ENCODE assay signal across 15 mouse cellular contexts in genomic region chr12:71204303-71204702, GRCm38 (mm10).
A peak's percentile ranks its signal among the peaks of the same experiment; 100 is the strongest.
DNase-seq lines count a peak whose midpoint lies in the region; ATAC-seq and TF ChIP-seq lines count a peak whose summit lies in the region.
"Had no signal": no experiment of that assay in that cellular context is flagged by ENCODE, and none has a peak within 500 bp of the region (broad histone marks: within the 10 kb centered on the region; RNA-seq: fewer than 3 reads in every experiment).

No protein-coding gene starts in this region.

- H3K27me3 ChIP-seq in forebrain, postnatal 0 days (ENCODE audit: insufficient read depth, low read length), result no peaks in the 10 kb centered on the region
- no peaks in the 10 kb centered on the region for H3K27me3 ChIP-seq in forebrain, embryonic 11.5 days (ENCODE audit: control insufficient read depth, insufficient read depth, low read length)
- H3K27me3 ChIP-seq in kidney, embryonic 16.5 days (ENCODE audit: insufficient read depth, low read length), result no peaks in the 10 kb centered on the region
- H3K27me3 ChIP-seq: forebrain, embryonic 15.5 days had no signal

- no peak overlapping the region for H3K27ac ChIP-seq in forebrain, postnatal 0 days (ENCODE audit: low read depth, low read length)
- no peak overlapping the region for H3K27ac ChIP-seq in forebrain, embryonic 11.5 days (ENCODE audit: low read depth, low read length)
- no peak overlapping the region for H3K27ac ChIP-seq in kidney, embryonic 16.5 days (ENCODE audit: low read length)
- H3K27ac ChIP-seq: forebrain, embryonic 15.5 days; hindbrain, embryonic 14.5 days; limb, embryonic 10.5 days; liver, embryonic 14.5 days had no signal

- no peaks in the 10 kb centered on the region for H3K9me3 ChIP-seq in forebrain, postnatal 0 days (ENCODE audit: low read length)
- no peaks in the 10 kb centered on the region for H3K9me3 ChIP-seq in forebrain, embryonic 11.5 days (ENCODE audit: control insufficient read depth, low read length)
- H3K9me3 ChIP-seq in kidney, embryonic 16.5 days (ENCODE audit: low read length), result no peaks in the 10 kb centered on the region
- H3K9me3 ChIP-seq: forebrain, embryonic 15.5 days; limb, embryonic 10.5 days had no signal

- 0 out of 2 replicates have a peak, but pooled peaks have one; percentile 18 for TF ChIP-seq CTCF in forebrain, postnatal 0 days (IDR thresholded peaks at IDR 0.05; ENCODE audit: low read depth)

- ATAC-seq in forebrain, postnatal 0 days, result no peak
- no peak for ATAC-seq in forebrain, embryonic 11.5 days (replicated peaks; ENCODE audit: low FRiP score)
- peak; percentile 67; the same call in 1 of the 2 replicates for ATAC-seq in kidney, embryonic 16.5 days (ENCODE audit: low FRiP score, low TSS enrichment)
- ATAC-seq: activated CD4-positive, CD25-positive, alpha-beta regulatory T cell, adult 4 months; forebrain, embryonic 15.5 days had no signal

- H3K4me3 ChIP-seq in forebrain, postnatal 0 days (ENCODE audit: low read depth, low read length), result no peak overlapping the region
- H3K4me3 ChIP-seq in forebrain, embryonic 11.5 days (ENCODE audit: low read depth, low read length), result no peak overlapping the region
- no peak overlapping the region for H3K4me3 ChIP-seq in kidney, embryonic 16.5 days (ENCODE audit: low read length)
- H3K4me3 ChIP-seq: forebrain, embryonic 15.5 days; limb, embryonic 10.5 days had no signal

- H3K9ac ChIP-seq in forebrain, postnatal 0 days, result no peak overlapping the region
- no peak overlapping the region for H3K9ac ChIP-seq in forebrain, embryonic 11.5 days (ENCODE audit: low read length)
- no peak overlapping the region for H3K9ac ChIP-seq in kidney, embryonic 16.5 days (replicated peaks; ENCODE audit: low read length)
- H3K9ac ChIP-seq: forebrain, embryonic 15.5 days; hindbrain, embryonic 14.5 days; liver, embryonic 14.5 days had no signal

- 89% methylated on average over 3 of the region's 3 CpGs for WGBS in forebrain, postnatal 0 days
- 86% methylated on average over 3 of the region's 3 CpGs for WGBS in forebrain, embryonic 11.5 days
- 43% methylated on average over 3 of the region's 3 CpGs for WGBS in kidney, embryonic 16.5 days

- H3K36me3 ChIP-seq in forebrain, postnatal 0 days (ENCODE audit: insufficient read depth), result peaks cover 14% of the 10 kb centered on the region; the same call in 1 of the 2 replicates
- no peaks in the 10 kb centered on the region; the same call in 1 of the 2 replicates for H3K36me3 ChIP-seq in forebrain, embryonic 11.5 days (ENCODE audit: control insufficient read depth, insufficient read depth, low read length)
- H3K36me3 ChIP-seq in kidney, embryonic 16.5 days (ENCODE audit: insufficient read depth, low read length), result peaks cover 12% of the 10 kb centered on the region

- no peak for DNase-seq in forebrain, postnatal 0 days
- DNase-seq in forebrain, embryonic 11.5 days (ENCODE audit: low spot score), result no peak
- DNase-seq in kidney, postnatal 36 days, result no peak
- peak; percentile 27 for DNase-seq in thymus, postnatal 25 days
- DNase-seq in thymus, postnatal 10 days (ENCODE audit: low spot score in 2 of 2), result no peak
- peak; percentile 45 for DNase-seq in thymus, postnatal 4 days
- no peak for DNase-seq in lung, postnatal 36 days
- DNase-seq: gastrocnemius, postnatal 14 days; kidney, adult 8-10 months had no signal

- H3K4me2 ChIP-seq in forebrain, postnatal 0 days (ENCODE audit: low read depth), result no peak overlapping the region
- no peak overlapping the region for H3K4me2 ChIP-seq in forebrain, embryonic 11.5 days (ENCODE audit: low read depth, low read length, severe bottlenecking)
- H3K4me2 ChIP-seq in kidney, embryonic 16.5 days (replicated peaks; ENCODE audit: low read depth, low read length), result no peak overlapping the region
- H3K4me2 ChIP-seq: forebrain, embryonic 15.5 days; hindbrain, embryonic 14.5 days had no signal

- H3K4me1 ChIP-seq in forebrain, postnatal 0 days (ENCODE audit: insufficient read depth), result no peaks in the 10 kb centered on the region
- H3K4me1 ChIP-seq in forebrain, embryonic 11.5 days (replicated peaks; ENCODE audit: control insufficient read depth, insufficient read depth, low read length), result no peaks in the 10 kb centered on the region
- H3K4me1 ChIP-seq in kidney, embryonic 16.5 days (ENCODE audit: insufficient read depth, low read length), result peaks cover 11% of the 10 kb centered on the region
- H3K4me1 ChIP-seq: forebrain, embryonic 15.5 days had no signal

Comparison
In these comparisons a context has a peak if more than half of its experiments do, and no peak if none do; other contexts are left out.
1. DNase-seq: peak in thymus, postnatal 25 days (single experiment) and thymus, postnatal 4 days (single experiment); none in forebrain, postnatal 0 days (single experiment), forebrain, embryonic 11.5 days (single experiment), kidney, postnatal 36 days (0 of 2), thymus, postnatal 10 days (0 of 2) and lung, postnatal 36 days (single experiment).